In the genomic region with DNA sequence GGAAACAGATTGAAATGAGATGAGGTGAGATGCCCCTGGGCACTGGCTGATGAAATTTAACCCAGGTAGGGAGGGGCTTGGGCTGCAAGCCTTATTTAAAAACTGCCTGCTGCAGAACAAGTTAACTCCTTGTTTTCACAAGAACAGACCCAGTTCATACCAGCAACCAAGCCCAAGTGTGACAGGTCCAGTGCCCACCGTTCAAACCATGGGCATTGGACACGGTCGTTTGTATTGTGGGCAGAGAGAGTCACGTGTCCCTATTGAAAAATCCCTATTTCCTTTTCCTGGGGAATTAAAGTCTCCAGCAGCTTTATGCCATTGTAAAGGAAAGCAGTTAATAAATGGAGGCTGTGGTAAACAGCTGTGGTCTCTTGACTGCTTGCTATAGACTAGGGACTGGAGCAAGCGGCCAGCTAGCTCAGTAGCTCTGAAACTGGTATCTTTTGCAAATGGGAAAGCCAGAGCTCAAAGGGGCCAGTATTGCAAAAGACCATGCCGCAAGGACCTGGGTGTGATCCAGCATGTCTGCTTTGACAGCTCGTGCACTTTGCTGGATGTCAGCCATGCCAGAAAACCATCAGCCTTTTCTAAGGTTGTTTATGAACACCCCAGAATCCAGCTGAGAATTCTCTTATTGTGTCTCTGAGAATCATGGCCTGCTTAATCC, we compare ENCODE assay signal across 8 mouse cellular contexts.
DNase-seq lines count a peak whose midpoint lies in the region; ATAC-seq lines count a peak whose summit lies in the region.

No protein-coding gene starts in this region.

- H3K4me2 ChIP-seq in limb, embryonic 15.5 days, result no peak overlapping the region

- no peaks in the 10 kb centered on the region for H3K27me3 ChIP-seq in limb, embryonic 15.5 days

- 10% methylated on average over 7 of the region's 7 CpGs for WGBS in limb, embryonic 15.5 days

- no peak overlapping the region for H3K9ac ChIP-seq in limb, embryonic 15.5 days

- peak; percentile 49 to 59 for DNase-seq in cerebellum, postnatal 14 days
- DNase-seq in cerebellum, adult 18-20 months, result no peak
- peak; percentile 28 for DNase-seq in urinary bladder, postnatal 14 days (ENCODE audit: low spot score)
- no peak for DNase-seq in urinary bladder, adult 18-20 months (ENCODE audit: low spot score in 2 of 2)
- no peak for DNase-seq in retina, embryonic 14.5 days (ENCODE audit: low spot score)
- DNase-seq in retina, postnatal 1 day, result no peak
- no peak for DNase-seq in urinary bladder, adult 2 months (ENCODE audit: low spot score)

- H3K4me3 ChIP-seq in limb, embryonic 15.5 days, result no peak overlapping the region

- no peaks in the 10 kb centered on the region for H3K36me3 ChIP-seq in limb, embryonic 15.5 days

- no peaks in the 10 kb centered on the region for H3K9me3 ChIP-seq in limb, embryonic 15.5 days

- 0 out of 2 replicates have a peak, but pooled peaks have one; percentile 22 for ATAC-seq in limb, embryonic 15.5 days (ENCODE audit: insufficient number of reproducible peaks, low FRiP score, low TSS enrichment, low read depth)

- H3K4me1 ChIP-seq in limb, embryonic 15.5 days, result peaks cover 50% of the 10 kb centered on the region

- peak overlapping the region; percentile 43 for H3K27ac ChIP-seq in limb, embryonic 15.5 days

Comparison
In these comparisons a context has a peak if more than half of its experiments do, and no peak if none do; other contexts are left out.
1. DNase-seq: peak in cerebellum, postnatal 14 days (2 of 2) and urinary bladder, postnatal 14 days (single experiment); none in cerebellum, adult 18-20 months (0 of 2), urinary bladder, adult 18-20 months (0 of 2), retina, embryonic 14.5 days (single experiment), retina, postnatal 1 day (single experiment) and urinary bladder, adult 2 months (single experiment).